Mouse (Mus musculus): ENCODE results near the gene Elmo1.

The Elmo1 gene

DNA sequence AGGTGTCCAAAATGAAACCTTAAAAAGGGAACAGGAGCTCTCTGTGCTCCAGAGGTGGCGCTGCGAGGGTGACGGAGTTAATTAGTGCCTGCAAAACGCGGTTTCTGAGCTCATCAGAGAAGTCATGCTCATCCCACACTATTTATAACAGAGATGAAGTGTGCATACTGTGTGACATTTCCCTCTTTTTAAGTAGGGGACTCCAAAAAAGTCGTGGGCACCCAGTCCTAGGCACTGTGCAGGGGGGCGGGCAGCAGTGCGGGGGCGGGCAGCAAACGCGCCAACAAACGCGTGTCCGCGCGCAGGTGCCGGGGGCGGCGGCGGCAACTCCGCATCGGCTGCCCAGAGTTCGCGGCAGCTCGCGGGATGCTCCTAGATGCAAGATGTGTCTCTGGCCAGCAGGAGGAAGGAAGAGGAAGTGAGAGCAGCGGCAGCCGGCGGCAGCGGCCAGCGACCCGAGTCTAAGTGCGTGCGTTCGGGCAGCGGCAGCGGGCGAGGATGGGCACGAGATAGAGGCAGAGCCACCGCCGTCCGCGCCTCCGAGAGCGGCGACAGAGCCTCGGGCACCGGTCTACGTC is at the start of gene Elmo1:
TSS of gene Elmo1 (plus strand) at position 464 of the 578 bp plus-strand sequence.
- DNase-seq (ENCODE audit: low read depth, low spot score): peak; percentile 87

DNA sequence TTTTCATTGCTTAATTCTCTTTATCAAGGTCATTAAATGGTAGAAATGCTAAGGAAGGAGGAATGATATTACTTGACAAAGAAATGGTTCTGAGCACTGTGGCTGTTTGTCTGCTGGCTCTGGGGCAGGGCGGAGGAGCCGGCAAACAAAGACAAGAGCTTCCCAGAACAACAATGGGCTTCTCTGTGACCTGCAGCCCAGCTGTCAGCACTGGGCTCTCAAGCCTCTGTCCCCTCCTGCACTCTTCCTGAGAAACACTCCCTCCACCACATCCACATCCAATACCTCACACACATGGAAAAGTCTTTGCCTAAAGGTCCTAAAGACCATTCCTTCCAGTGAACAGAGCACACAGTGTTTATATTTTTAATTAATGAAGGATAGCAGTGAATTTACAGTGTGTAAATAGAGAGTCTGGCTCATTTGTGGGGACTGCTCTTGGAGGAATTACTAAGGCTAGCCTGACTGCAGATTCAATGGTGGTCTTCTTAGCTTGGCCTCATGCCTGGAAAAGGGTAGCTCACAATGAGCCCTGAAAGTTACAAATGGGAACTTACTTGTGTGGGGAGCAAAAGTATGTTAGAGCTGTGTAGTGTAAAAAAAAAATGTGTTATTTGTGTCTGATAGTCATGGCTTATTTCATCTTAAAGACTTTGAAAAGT is 49.1 kb upstream of the Elmo1 start:
- DNase-seq (ENCODE audit: low read depth, low spot score): no peak

DNA sequence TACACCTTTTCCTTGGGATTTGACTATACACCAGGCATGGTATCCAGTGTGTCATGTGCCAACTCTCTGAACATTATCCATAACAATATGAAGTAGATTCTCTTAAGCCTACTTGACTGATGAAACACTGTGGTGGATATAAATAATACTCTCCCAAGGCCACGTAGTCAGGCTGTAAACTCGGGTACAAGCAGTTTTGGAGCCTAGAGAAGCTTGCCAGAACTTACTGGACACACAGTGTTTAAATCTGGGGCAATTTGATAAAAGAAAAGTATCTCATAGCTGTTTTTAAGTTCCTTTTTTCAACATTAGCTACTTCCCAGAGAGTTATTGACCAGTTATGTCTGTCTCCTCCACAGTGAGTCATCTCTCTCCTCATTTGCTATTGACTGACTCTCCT is 47.5 kb upstream of the Elmo1 start:
- DNase-seq (ENCODE audit: low read depth, low spot score): no peak

DNA sequence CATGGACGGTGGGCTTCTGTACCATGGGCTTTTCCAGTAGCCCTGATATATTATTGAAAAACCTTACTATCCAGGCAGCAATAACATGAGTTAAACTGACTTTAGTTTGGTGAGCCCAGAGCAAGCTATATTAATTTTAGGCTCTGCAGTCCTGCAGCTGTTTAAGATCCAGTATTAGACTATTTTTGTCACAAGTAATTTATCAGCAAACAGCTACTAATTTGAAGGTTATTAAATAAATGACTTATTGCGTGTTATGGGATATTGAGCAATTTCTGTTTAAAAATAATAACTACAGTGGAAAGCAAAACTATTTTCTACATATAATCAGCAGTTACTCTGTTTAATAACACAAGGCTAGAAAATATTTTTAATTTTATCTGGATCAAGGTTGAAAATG is 45.0 kb upstream of the Elmo1 start:
- DNase-seq (ENCODE audit: low read depth, low spot score): no peak

DNA sequence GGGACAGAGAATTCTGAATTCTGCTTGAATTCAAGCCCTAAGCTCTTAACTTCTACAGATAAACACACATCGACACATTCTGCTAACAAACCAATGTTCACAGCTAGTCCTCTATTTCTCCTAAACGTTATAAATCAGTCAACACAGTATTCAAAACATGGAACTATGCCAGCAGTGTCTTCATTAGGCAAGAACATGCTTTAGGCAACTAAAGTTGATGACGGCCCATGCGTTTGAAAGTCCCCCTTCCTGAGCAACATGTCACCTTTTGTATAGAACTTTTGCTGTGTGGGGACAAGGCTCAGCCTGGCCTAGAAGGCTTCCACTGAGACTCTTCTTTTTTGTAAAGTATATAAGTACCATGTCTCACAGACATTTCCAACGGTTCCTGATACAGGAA is 44.6 kb upstream of the Elmo1 start:
- no peak for DNase-seq (ENCODE audit: low read depth, low spot score)

DNA sequence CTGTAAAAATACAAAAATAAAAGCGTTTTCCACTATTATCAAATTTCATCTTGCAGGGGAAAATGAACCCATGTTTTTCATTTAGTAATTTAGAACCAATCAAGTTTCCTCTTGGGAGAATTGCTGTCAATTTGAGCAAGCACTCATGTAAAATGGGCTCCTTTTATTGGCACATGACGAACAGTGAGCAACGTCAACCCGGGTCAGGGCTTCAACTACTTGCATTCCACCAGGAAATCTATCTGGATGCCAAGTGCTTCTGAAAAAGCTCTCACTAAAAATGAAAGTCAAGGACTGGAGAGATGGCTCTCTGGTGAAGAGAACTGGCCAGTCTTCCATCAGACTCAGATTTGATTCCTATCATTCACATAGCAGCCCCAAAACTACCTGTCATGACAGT is 44.0 kb upstream of the Elmo1 start:
- no peak for DNase-seq (ENCODE audit: low read depth, low spot score)

DNA sequence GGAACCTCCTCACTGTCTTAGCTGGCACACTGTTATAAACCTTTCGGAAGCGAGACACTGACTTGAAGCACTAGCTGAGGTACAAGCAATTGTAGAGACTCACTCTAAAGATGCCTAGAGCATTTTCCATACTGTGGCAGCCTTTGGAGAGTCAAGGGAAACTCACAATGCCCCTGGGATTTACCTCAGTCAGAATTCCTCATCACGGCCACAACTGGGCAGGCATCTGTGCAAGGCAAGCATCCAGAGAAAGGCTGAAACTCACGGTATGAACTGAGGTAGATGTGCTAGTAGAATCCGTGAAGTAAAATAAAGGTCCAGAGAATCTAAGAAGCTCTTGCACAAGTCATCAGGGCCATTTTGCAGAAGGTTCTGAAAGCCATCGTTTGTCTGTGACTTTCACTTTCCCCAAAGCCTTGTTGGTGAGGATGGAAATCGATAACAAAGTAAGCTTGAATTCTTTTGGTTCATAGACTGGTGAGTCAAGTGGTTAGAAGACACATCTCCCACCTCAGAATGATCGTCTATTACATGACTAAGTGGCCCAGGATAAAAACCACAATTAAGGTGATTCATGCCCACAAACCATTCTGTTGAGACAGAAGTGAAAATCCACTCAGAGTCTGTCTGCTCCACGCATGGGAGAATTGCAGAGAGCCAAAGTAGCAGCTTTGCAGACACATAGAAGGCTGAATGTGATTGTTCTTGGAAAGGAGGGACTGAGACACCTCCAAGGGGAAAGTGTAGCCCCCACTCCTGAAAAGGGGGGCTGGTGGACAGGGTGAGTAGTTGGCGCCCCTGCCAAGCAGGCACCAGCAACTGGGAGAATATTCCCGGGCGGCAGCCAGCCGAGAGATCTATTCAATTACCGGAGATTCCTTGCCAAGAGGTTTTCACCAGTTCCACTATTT is 42.2 kb upstream of the Elmo1 start:
- no peak for DNase-seq (ENCODE audit: low read depth, low spot score)

DNA sequence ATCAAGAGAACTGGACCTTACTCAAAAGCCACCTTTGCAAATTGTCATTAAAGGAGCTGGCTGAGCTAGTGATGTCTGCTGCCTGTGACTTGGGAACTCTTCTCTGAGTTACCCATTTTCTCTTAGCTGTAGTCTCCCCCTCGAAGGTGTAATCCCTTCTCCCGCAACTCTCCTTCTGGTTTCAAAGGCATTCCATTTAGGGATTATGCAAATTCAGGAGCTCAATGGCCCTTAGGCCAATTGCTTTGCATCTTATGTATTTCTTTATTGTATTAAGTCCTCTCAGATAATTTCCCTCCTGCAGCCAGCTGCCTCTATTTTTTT is 41.6 kb upstream of the Elmo1 start:
- DNase-seq (ENCODE audit: low read depth, low spot score): no peak

DNA sequence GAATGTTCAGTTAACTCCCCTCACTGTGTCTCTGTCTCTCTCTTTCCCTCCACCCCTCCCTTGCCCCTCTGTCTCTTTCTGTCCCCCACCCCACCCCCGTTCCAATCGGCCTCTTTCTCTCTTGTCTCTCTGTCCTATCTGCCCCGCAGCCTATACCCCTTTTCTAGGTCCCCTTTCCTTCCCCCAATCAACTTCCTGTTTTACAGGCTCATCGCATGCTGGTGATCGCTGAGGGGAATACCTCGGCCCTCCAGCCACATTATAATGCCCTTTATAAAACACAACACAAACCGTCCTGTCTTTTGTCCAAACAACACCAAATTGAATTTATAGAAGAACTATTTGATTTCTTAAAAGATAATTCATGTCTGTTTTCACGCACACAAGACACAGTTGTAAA is 40.7 kb upstream of the Elmo1 start:
- DNase-seq (ENCODE audit: low read depth, low spot score): no peak

DNA sequence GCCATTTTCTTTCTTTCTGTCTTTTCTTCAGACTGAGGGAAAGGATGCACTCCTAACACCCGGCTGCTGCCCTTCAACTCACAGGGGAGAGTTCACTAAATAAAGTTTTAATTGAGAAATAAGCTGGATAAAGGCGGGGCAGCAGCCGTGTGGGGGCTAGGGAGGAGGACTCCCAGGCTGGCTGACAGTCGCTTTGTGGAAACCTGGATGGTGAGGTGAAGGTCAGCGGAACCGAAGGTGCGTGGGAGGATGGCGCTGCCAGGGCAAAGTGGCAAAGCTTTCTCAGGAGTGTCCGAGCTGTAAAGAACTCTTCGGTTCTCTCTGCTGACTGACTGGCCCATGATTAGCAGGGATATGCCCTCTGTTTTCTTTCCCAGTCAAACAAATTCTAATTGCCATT is 40.2 kb upstream of the Elmo1 start:
- DNase-seq (ENCODE audit: low read depth, low spot score): no peak

DNA sequence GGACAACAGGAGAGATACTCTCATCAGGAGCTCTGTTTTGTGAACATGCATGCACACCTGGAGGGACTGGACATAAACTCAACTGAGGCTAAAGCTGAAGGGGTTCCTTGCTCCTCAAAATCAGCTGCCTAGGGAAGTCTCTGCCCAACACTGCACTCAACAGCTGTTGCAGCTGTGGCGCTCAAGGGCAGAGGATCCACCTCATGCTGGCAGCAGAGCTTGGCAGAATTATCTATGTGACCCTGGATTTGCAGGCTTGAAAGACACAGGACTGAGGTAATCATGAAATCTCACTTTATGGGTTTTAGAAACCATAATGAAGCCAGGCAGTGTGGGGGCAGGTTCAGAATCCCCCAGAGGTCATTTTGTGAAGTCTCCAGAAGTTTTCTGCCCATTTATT is 32.5 kb upstream of the Elmo1 start:
- DNase-seq (ENCODE audit: low read depth, low spot score): no peak

DNA sequence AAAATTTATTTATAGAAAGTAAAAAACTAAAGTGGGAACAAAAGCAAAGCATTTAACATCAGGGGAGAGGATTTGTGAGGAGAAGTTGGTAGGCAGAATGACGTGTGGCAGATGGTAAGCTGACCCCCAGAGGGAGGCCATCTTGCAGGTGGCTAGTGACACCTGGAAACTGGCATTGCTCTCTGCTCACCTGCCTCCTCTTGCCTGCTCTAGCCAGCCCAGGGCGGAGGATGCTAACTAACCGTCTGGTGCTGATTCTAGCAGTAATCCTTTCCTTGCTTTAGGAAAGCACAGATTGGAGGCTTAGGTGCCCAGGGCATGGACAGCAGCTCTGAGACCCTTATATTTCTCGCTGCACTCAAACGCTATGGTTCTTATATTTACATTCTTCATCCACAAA is 29.4 kb upstream of the Elmo1 start:
- DNase-seq (ENCODE audit: low read depth, low spot score): no peak

DNA sequence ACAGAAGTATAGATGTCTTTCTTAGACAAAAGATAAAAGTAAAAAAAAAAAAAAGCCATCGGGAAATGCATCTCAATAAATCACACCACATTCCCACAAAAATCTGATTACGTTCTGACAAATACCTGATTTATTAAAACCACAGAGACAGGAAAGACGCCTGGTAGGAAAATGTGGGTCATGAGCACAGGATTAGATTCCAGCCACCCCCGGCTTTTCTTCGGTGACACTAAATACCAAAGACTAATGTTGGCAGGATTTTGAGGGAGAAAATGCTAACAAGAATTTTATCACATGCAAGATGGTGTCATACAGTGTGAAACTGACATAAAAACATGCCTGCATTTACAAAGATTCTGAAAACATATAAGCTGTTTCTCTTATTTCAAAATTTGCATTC is 27.1 kb upstream of the Elmo1 start:
- DNase-seq (ENCODE audit: low read depth, low spot score): no peak

DNA sequence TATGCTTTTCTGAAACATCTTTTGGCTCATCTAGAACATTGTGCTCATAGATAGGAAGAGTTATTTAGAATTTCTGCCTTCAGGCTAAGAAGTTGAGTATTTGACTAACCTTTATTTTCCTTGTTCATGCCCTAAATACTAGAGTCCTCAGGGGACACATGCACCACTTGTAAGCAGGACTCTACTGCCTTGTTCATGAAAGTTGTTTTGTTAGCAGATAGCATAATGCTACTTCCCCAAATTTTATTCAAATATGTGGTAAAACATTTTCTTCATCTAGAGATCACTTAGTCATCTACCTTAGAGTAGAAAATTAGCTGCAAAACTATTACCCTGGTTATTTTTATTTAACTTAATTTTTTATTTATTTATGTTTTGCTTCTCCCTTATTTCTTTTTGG is 18.4 kb upstream of the Elmo1 start:
- DNase-seq (ENCODE audit: low read depth, low spot score): no peak

DNA sequence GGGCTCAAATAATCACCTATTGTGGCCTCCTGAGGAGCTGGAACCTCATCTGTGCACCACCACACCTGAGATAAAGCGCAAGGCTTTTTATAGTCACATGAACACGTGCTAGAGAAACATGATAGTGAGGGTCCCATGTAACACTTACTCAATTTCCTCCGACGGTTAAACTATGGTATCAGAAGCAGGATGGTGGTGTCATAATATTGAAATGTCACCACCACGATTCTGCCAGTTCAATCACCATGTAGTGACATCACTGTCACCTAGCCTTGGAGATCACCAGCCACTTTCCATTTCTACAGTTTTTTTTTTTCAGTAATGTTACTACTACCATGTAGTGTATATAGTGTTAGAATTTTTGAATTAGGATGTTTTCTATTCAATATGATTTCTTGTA is 17.4 kb upstream of the Elmo1 start:
- DNase-seq (ENCODE audit: low read depth, low spot score): no peak

DNA sequence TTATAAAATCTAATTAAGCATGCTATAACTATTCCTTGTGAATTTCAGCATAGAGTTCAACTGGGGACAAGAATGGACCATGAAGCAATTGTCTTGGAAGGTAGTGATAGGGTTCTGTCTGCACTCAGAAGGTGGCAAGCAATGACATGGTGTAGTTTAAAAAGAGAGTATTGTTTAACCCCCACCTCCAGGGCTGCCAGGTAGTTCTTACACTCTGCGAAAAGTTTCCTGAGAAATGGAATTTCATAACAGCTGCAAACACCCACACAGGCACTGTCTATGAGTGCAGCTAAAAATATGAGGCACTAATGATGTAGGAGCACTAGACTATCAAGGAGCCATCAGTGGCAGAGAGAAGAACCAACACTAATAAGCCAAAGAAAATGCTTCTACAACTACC is 13.9 kb upstream of the Elmo1 start:
- no peak for DNase-seq (ENCODE audit: low read depth, low spot score)

DNA sequence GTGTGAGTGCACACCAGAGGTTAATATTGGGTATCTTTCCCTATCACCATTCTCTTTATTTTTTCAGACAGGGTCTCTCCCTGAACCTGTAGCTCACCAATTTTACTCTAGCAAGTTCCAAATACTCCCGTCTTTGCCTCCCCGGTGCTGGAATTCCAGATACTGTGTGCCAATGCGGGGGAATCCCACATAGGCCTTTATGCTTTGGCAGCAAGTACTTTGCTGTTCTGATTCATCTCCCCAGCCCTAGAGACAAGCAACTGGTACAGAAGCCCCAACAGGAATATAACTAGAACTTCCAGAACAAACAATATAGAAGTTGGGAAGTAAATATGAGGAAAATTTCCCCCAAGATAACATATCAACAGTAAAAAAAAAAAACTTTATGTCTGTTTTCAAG is 13.2 kb upstream of the Elmo1 start:
- no peak for DNase-seq (ENCODE audit: low read depth, low spot score)

DNA sequence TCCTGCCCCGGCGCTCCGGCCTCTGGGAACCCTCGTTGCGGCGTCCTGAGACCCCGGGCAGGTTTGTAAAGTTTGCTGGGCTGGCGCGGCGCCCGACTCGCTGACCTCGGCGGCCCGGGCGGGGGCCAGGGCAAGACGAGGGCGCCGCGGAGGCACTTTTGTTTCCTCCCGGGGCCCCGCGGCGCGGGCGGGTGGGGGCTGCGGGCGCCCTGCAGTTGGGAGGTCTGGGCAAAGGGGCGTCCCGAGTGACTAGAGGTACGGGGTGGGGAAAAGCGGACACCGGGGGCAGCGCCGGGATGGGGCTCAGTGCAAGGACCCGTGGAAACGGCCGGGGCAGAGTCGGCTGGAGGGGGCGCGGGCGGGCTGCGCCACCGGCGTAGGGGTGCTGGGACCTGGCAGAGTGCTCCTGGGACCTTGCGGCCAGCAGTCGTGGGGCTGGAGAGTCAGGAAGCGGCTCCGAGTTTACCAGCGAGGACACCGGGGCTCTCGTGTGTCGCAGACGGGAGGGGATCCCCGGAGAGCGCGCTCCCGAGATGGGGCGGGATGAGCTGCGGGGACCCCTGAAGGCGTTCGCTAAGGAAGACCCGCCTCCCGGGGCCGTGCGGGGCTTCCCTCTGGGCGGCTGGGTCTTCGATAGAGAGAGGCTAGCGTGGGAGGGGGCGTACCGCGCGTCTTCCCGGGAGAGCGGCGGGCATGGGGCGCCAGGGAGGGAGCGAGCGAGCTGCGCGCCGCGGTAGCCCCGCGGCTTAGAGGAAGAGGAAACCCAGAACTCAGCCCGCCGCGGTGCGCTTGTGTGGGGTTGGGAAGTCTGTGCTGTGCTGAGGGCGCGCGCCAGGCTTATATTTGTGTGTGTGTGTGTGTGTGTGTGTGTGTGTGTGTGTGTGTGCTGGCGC is 561 bp downstream of the Elmo1 start:
- peak; percentile 83 for DNase-seq (ENCODE audit: low read depth, low spot score)

DNA sequence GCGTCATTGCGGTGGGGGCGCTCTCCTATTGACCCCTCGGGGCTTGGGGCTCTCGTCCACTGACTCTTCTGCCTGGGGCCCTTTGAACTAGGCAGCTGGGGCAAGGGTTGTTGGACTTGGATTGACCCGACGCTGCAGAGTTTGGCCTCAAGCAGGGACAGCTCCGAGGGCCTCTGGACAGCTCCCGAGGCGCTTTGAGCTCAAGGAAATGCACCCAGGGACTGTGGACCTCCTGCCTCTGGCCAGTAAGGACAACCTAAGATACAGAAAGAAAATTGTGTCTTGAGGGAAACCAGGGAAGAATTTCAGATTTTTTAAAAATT is 1.2 kb downstream of the Elmo1 start:
- no peak for DNase-seq (ENCODE audit: low read depth, low spot score)

DNA sequence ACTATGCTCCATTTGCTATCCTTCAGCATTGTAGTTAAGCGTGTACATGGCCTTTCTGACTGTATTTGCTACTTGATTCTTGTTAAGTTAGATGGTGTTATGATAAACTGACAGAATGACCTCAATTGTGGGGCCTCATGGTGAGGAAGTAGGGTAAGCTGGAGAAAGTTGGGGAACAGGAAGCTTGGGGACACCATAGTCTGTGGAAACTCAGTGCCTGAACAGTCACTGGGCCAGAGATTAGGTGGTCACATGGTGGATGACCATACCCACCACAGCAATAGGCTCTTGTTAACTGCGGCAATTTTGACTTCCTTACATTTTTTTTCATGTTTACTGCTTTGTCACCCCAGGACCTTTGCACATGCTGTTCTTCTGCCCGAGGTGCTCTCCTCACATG is 1.9 kb downstream of the Elmo1 start:
- peak; percentile 83 for DNase-seq (ENCODE audit: low read depth, low spot score)

DNA sequence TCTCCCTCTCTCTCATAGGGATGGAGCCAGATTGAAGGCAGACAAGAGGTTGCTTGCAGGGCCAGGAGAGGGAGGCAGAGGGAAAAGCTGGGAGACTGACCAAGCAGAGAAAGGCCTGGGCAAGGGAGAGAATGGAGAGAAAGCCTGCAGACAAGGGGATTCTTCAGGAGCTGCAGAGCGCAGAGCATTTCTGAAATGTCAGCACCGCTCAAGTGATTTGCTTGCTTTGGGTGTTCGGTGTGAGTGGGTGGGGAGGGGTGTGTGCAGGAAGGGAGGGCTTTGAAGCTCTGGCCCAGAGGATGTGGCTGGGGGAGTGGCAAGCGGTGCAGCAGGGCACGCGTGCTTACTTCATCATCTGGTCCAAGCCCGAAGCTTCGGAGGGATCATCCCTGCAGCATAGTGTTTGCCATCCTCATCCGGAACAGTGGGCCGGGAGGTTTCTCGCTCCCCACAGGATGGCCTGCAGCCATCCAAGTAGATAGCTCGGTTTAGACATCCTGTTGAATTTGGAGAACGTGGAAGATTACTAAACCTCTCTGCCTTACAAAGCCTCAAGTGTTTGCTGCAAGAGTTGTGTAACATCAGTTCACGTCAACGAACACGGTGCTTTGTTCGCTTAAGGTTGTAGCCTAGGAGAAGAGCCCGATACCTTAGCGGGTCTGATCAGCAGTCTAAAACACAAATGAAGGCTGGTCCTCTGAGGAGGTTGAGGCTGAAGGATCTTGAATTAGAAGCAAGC is 3.1 kb downstream of the Elmo1 start:
- DNase-seq (ENCODE audit: low read depth, low spot score): peak; percentile 89
